Mouse (Mus musculus): Measurements from ENCODE around the gene Ints14.

Ints14 gene

DNA sequence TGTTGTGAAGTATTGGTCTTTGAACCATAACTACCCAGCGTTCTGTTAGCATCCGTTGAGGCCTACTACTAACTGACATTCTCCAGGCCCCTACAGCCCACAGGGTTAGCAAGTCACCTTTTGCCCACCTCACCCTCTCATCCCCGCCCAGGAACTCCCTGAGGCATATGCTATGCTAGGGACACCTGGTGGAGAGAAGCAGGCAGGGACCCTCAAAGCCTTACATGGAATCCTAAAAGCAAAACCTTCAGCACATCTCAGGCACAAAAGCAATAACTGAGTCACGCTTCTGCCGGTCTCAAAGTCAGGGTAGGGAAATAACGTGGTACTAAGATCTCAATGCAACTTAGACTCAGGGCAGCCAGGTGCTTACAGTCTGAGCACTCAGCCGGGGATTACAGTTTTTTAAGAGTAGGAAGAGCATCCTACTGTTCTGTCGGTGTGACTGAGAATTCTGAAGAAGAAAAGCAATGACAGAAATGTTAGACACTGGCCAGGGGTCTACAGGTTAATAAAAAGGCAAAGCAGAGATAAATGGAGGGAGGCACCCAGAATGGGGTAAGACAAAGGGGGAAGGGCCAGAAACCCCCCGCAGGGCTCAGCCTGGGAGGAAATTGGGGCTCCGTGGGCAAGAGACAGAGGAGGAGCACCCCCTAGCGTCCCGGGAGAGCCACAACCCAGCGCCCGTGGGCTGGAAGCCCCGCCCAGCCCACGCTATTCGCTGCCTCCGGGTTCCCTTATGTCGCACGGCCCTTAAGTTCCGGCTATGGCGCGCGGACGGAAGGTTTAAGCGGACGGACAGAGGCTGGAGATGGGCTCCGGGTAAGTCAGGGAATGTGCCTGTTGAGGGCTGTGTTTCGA, at the start of gene Ints14:
Ints14 (plus strand) TSS at position 789 of the 861 bp plus-strand sequence.
- CTCF ChIA-PET = interaction anchor here (0.6 to 1.4 kb wide), 9 partner anchors 9 to 223 kb away, joined by 3 to 7 read pairs (median 4); partner anchors contain the start of genes Slc24a1 (in 3 of the 4) and Rab11a (in 1 of the 4)
- POLR2A ChIA-PET = interaction anchor here in 2 of 4 experiments (0.6 to 1.4 kb wide), 6 partner anchors 8 to 410 kb away, joined by 3 to 5 read pairs (median 3); no protein-coding TSS in a partner anchor

DNA sequence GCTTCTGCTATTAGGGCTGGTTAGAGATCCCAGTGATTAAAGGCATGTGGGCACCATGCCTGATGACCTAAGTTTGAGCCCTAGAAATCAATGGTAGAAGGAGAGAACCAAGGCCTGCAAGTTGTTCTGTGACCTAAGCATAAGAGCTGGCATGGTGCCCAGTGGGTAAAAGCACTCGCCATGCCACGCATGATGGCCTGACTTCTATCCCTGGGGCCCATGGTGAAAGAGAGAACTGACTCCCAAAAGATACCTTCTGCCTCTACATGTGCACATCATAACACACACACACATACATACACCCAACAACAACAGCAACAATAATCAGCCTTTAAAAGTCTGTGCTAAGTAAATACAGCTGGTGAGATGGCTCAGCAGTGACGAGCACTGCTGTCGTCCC, 47.3 kb upstream of the Ints14 start:
- CTCF ChIA-PET = interaction anchor here in 1 of 4 experiments (0.6 kb wide), 1 partner anchor 1000 kb away, joined by 9 read pairs; no protein-coding TSS in a partner anchor
- POLR2A ChIA-PET = no interaction called here

GRCm38 (mm10) chr9:64913973-64914372, 46.7 kb upstream of the Ints14 start:
- ChIA-PET CTCF (interaction anchor here in 1 of 4 experiments (0.6 kb wide), 1 partner anchor 1000 kb away, joined by 9 read pairs; no protein-coding TSS in a partner anchor), POLR2A (no interaction called here)

DNA sequence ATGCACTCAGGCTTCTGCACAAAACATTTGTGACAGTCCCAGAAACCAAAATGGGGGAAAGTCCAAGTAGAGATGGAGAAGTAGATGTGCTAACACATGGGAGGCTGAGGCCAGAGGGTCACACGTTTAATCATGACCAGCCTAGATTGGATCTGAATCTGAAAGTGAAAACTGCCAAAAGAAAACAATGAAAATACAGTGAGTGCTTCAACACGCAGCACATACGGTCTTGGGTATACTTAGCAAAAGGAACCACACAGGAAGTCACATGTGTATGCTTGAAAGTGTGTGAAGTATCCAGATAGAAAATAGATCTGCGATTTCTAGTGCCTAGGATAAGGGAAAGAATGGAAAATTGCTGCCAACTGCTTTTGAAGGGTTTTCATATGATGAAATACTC, 46.1 kb upstream of the Ints14 start:
- ChIA-PET POLR2A (no interaction called here), CTCF (no interaction called here)

GRCm38 (mm10) chr9:64918560-64918959, 42.1 kb upstream of the Ints14 start:
- POLR2A ChIA-PET = interaction anchor here in 3 of 4 experiments (0.6 to 2.9 kb wide), 18 partner anchors 9 to 637 kb away, joined by 3 to 9 read pairs (median 3); partner anchors contain the start of genes Dennd4a (in 1 of the 3) and Tipin (in 1 of the 3)
- CTCF ChIA-PET = interaction anchor here in 1 of 4 experiments (1.5 kb wide), 1 partner anchor 15 kb away, joined by 3 read pairs; no protein-coding TSS in a partner anchor

DNA sequence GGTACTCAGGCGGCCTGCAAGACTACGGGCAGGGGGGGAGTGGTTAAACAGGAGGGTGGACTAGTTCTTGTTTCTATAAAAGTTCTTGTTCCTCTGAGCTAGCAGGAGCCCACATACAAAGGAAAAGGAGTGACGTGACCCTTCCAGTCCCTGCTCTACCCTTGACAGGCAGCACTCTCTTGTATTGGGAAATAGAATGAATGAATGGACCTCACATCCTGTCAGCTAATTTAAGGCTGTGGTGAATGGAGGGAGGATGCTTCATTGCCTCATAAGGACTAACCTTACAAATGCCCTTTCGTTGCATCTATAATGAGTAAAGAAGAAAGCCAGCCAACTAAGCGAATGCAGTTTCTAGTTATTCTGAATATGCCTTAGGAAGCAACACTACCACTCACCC, 34.9 kb upstream of the Ints14 start:
- CTCF ChIA-PET = interaction anchor here in 1 of 4 experiments (1.3 kb wide), 1 partner anchor 22 kb away, joined by 3 read pairs; no protein-coding TSS in a partner anchor
- POLR2A ChIA-PET = interaction anchor here in 1 of 4 experiments (1.1 kb wide), 2 partner anchors 26 to 38 kb away, joined by 3 to 4 read pairs; partner anchors contain the start of gene Slc24a1

DNA sequence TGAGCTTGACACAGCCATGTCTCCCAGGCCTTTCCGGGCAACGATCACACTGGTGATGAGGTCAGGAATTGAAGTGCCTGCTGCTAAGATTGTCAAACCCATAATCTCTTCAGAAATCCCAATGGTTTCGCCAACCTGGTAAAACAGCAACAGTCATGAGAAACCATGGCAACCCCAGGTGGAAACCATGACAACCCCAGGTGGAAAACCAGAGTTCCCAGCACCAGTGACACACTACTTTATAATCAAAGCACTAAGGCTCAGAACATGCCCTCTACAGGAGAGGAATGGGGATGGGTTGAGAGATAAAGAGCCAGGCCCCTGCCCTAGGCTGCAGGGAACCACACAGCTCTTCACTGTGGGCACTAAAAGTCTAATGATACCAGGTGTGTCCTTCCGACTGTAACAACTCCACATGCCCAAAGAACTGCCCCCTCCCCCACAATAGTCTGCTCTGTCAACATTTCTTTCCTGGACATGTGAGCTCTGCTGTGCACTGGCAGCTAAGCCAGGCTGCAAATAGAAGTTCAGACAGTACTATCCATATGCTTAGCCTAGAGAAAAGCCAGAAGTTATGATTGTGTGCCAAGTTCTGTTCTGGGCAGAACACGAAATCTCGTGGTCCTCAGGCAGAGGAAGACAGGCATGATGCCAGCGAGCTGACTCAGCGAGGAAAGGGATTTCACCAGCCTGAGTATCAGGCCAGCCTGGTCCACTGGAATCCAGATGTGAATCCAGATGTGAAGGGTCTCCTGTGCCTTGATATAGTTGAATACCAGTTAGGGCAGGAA, 34.3 kb upstream of the Ints14 start:
- POLR2A ChIA-PET = interaction anchor here in 2 of 4 experiments (0.7 to 1.1 kb wide), 3 partner anchors 22 to 37 kb away, joined by 3 to 4 read pairs (median 3); partner anchors contain the start of gene Slc24a1 (in 1 of the 2)
- CTCF ChIA-PET = interaction anchor here in 1 of 4 experiments (1.3 kb wide), 1 partner anchor 23 kb away, joined by 3 read pairs; no protein-coding TSS in a partner anchor

DNA sequence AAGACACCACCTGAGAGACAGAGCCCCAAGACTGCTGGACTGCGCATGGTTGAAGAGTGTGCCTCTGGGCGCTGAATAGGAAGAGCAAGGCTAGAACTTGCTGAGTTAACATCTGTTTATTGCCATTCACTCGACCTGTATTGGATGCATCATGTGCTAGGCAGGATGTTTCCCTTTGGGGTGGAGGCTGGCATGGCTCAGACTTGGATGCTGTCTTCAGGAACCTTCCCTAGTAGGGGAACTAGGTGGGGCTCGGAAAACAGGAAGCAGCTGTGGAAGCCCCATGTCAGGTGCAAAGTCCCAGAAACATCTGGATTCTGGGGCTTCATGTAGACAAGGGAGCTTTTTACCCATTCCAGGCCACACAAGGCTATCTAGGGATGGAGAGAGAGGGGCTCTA, 30.4 kb upstream of the Ints14 start:
- POLR2A ChIA-PET = interaction anchor here in 2 of 4 experiments (1.1 kb wide), 2 partner anchors 36 to 649 kb away, joined by 3 read pairs; partner anchors contain the start of gene Tipin (in 1 of the 2)
- CTCF ChIA-PET = interaction anchor here in 2 of 4 experiments (0.6 to 1.1 kb wide), 2 partner anchors 22 to 49 kb away, joined by 3 read pairs; no protein-coding TSS in a partner anchor

- ChIA-PET POLR2A (interaction anchor here in 2 of 4 experiments (0.6 to 1.5 kb wide), 6 partner anchors 12 to 651 kb away, joined by 3 to 9 read pairs (median 3); partner anchors contain the start of gene Tipin (in 1 of the 2)), CTCF (interaction anchor here in 3 of 4 experiments (0.6 to 1.8 kb wide), 6 partner anchors 11 to 646 kb away, joined by 3 to 10 read pairs (median 4); no protein-coding TSS in a partner anchor)
Observed at GRCm38 (mm10) chr9:64931751-64932610, 28.7 kb upstream of the Ints14 start.

DNA sequence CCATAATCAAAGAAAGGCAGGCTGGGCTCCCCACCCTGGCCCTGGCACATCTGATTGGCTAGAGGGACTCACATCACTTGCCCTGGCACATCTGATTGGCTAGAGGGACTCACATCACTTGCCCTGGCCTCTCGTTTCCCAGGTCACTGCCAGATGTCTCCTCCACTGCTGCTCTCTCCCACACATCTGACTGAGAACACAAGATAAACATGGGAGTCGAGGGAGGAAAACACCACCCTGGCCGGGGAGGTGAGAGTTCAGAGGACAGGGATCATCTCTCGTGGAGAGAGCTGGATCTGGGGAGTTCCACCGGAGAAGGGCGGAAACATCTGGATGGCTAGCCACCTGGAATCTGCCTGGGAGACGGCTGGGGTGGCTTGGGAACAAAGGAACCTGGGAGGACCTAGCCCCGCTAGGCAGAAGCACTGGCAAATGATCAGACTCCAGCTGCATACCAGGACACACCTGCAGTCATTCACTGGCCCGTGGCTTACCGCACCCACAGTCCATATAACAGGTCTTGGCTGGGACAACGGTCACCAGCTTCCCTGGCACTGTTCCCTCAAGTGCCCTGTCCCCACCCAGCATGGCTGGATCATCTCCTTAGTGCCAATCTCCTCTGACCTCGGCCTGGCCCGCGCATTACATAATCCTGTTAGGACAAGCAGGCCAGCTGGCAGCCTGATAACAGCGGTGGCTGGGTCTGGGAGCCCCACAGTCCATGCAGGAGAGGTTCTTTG, 26.5 kb upstream of the Ints14 start:
- ChIA-PET POLR2A (interaction anchor here (0.5 to 1.5 kb wide), 10 partner anchors 10 to 667 kb away, joined by 3 to 4 read pairs (median 3); partner anchors contain the start of gene Hacd3 (in 1 of the 4)), CTCF (interaction anchor here in 3 of 4 experiments (0.5 to 1.4 kb wide), 7 partner anchors 30 to 1055 kb away, joined by 3 to 5 read pairs (median 3); no protein-coding TSS in a partner anchor)

DNA sequence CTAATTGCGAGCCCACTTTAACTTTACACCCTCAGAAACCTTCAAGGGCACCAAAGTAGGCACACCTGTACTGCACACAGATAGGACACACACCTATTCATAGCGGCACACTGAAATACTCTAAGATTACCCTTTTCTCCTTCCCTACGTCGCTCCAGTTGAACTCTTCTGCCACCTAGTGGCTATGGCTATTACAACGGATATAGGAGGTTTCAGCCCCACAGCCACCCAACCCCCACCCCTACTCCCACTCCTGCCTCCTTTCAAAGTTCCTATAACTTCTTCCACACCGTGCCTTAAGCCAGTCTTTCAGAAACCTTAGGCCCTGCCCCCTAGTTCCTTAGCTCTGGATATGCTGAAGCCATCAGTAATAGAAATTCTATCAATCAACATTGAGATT, 24.2 kb upstream of the Ints14 start:
- POLR2A ChIA-PET = interaction anchor here in 2 of 4 experiments (0.6 to 1.5 kb wide), 4 partner anchors 11 to 25 kb away, joined by 3 to 5 read pairs (median 4); partner anchors contain the start of gene Slc24a1 (in 1 of the 2)

DNA sequence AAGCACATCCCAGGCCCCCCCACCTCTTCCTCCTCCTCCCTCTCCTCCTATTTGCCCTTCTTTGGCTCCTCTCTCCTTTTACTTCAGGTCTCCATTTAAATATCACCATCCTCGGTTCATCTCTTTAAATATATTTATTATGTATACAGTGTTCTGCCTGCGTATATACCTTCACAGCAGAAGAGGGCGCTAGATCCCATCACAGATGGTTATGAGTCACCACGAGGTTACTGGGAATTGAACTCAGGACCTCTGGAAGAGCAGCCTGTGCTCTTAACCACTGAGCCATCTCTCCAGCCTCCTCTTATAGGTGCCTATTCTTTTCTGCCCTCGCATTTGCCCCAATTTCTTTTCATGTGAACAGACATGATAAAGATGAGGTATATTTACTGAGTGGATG, 23.2 kb upstream of the Ints14 start:
- ChIA-PET CTCF (interaction anchor here in 2 of 4 experiments (0.6 to 0.9 kb wide), 2 partner anchors 56 to 180 kb away, joined by 3 read pairs; no protein-coding TSS in a partner anchor), POLR2A (no interaction called here)

More for the DNA sequence above, 24.2 kb upstream of the Ints14 start:
- CTCF ChIA-PET = interaction anchor here in 2 of 4 experiments (1.3 to 1.5 kb wide), 2 partner anchors 96 to 192 kb away, joined by 3 read pairs; no protein-coding TSS in a partner anchor

DNA sequence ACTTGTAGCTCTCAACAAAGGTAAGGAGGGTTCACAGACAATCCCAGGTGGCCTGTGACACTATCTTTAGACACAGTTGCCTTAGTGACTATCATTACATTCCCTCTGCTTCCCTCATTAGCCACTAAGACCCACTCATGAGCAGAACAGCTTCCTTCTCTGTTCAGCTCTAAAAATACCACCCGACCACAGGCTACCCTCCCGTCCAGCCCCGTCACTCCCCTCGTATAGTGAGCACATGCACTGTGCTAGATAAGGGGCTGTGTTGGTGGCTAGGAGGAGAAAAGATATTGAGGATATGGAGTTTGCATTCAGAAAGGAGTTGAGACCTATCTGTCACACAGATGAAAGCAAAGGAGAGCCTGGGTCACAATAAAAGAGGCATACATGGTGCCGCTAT, 22.2 kb upstream of the Ints14 start:
- ChIA-PET CTCF (interaction anchor here in 1 of 4 experiments (0.8 to 1.3 kb wide), 2 partner anchors 21 to 185 kb away, joined by 3 to 4 read pairs; no protein-coding TSS in a partner anchor), POLR2A (interaction anchor here in 2 of 4 experiments (0.7 to 1.0 kb wide), 3 partner anchors 9 to 16 kb away, joined by 3 read pairs; no protein-coding TSS in a partner anchor)

DNA sequence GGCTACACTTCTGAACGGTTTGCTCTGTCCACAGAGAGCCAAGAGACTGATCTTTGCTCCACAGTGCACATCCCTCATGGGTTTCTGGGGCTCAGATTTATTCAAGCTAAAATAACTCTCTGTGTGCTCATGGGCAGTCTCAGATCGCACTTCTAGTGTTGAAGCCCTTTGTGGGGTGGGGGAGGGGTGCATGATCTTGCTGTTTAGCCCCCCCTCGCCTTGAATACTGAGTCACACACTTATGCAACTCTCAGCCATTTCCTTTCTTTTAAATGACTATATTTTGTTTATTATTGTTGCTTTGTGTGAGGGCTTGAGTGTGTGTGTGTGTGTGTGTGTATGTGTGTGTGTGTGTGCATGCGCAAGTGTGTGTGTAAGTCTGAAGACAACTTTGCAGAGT, 21.4 kb upstream of the Ints14 start:
- CTCF ChIA-PET = interaction anchor here in 1 of 4 experiments (0.6 to 1.3 kb wide), 2 partner anchors 20 to 275 kb away, joined by 4 to 5 read pairs; no protein-coding TSS in a partner anchor
- POLR2A ChIA-PET = interaction anchor here in 1 of 4 experiments (0.7 kb wide), 1 partner anchor 15 kb away, joined by 3 read pairs; no protein-coding TSS in a partner anchor

DNA sequence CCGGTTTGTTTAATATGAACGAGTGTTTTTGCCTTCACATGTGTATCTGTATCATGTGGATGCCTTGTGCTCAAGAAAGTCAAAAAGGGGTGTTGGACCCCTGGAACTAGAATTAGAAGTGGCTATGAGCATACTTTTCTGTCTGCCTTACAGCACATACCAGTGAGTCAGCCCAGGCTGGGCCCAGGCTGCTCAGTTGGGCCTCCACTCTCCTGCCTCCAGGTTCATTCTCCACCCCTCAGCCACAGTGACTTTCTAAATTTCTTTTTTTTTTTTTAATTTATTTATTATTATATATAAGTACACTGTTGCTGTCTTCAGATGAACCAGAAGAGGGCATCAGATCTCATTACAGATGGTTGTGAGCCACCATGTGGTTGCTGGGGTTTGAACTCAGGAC, 20.9 kb upstream of the Ints14 start:
- ChIA-PET CTCF (interaction anchor here in 1 of 4 experiments (1.3 kb wide), 1 partner anchor 20 kb away, joined by 4 read pairs; no protein-coding TSS in a partner anchor), POLR2A (no interaction called here)

Data from embryonic stem cell, embryonic (primary cell).